Mouse (Mus musculus): ENCODE data around the gene Rps10. TPM values are rescaled to one million over a fixed set of nuclear protein-coding genes. Genes with fewer than 3 reads are reported as not detected.

Gene Rps10
- total and polyA plus RNA-seq, 2 experiments from 2014 or later: 461 to 1,717 TPM

- no peaks in the 10 kb centered on the region for H3K27me3 ChIP-seq (ENCODE audit: insufficient read depth, low read length)
- no peak overlapping the region for H3K4me3 ChIP-seq (ENCODE audit: low read depth, low read length)
- ATAC-seq (ENCODE audit: low FRiP score): no peak
- no peak for TF ChIP-seq CTCF (IDR thresholded peaks at IDR 0.05)
- DNase-seq (ENCODE audit: low spot score): no peak
- 62% methylated on average over 21 of the region's 21 CpGs for WGBS
- no peak overlapping the region for H3K9ac ChIP-seq (replicated peaks; ENCODE audit: low read length, poor library complexity, severe bottlenecking)
- H3K27ac ChIP-seq (ENCODE audit: low read depth, low read length): no peak overlapping the region
- H3K4me2 ChIP-seq (ENCODE audit: low read depth, low read length, poor library complexity, severe bottlenecking): no peak overlapping the region
- H3K4me1 ChIP-seq (ENCODE audit: insufficient read depth, low read length): peaks cover 7% of the 10 kb centered on the region
- H3K36me3 ChIP-seq (ENCODE audit: insufficient read depth, low read length): no peaks in the 10 kb centered on the region
- H3K9me3 ChIP-seq (ENCODE audit: low read length): no peaks in the 10 kb centered on the region
Measured at GRCm38 (mm10) chr17:27603522-27604234, 32.8 kb downstream of the Rps10 start.

DNA sequence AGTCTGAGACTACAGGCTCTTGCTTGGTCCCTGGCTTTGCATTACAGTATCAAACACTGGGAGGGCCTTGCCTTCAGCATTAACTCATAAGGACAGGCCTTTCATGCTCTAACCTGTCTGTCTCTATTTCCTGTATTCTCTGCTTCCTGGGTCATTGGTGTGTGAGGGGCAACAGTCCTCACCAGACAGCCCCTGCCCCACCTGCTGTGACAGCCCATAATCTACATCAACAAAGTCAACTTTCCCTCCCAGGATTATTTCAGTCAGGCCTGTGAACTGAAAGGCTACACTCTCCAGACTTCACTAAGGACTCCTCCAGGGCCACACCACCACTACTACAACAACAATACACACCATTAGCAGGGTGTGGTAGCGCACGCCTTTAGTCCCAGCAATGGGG is 33.4 kb downstream of the Rps10 start:
- Histone ChIP-seq H3K9me3 (ENCODE audit: low read length) (no peaks in the 10 kb centered on the region), H3K27ac (ENCODE audit: low read depth, low read length) (no peak overlapping the region), H3K36me3 (ENCODE audit: insufficient read depth, low read length) (no peaks in the 10 kb centered on the region), H3K9ac (replicated peaks; ENCODE audit: low read length, poor library complexity, severe bottlenecking) (no peak overlapping the region), H3K4me3 (ENCODE audit: low read depth, low read length) (no peak overlapping the region), H3K27me3 (ENCODE audit: insufficient read depth, low read length) (no peaks in the 10 kb centered on the region), H3K4me2 (ENCODE audit: low read depth, low read length, poor library complexity, severe bottlenecking) (no peak overlapping the region), H3K4me1 (ENCODE audit: insufficient read depth, low read length) (peaks cover 7% of the 10 kb centered on the region)
- 81% methylated on average over 2 of the region's 2 CpGs for WGBS
- no peak for TF ChIP-seq CTCF (IDR thresholded peaks at IDR 0.05)
- ATAC-seq (ENCODE audit: low FRiP score) (no peak), DNase-seq (ENCODE audit: low spot score) (no peak)

GRCm38 (mm10) chr17:27600869-27601268 is 35.6 kb downstream of the Rps10 start:
- no peak for ATAC-seq (ENCODE audit: low FRiP score)
- 54% methylated on average over 5 of the region's 5 CpGs for WGBS
- peaks cover 7% of the 10 kb centered on the region for H3K4me1 ChIP-seq (ENCODE audit: insufficient read depth, low read length)
- H3K27ac ChIP-seq (ENCODE audit: low read depth, low read length): no peak overlapping the region
- no peak for TF ChIP-seq CTCF (IDR thresholded peaks at IDR 0.05)
- no peak for DNase-seq (ENCODE audit: low spot score)
- H3K4me2 ChIP-seq (ENCODE audit: low read depth, low read length, poor library complexity, severe bottlenecking): no peak overlapping the region
- no peak overlapping the region for H3K4me3 ChIP-seq (ENCODE audit: low read depth, low read length)
- H3K9me3 ChIP-seq (ENCODE audit: low read length): no peaks in the 10 kb centered on the region
- H3K36me3 ChIP-seq (ENCODE audit: insufficient read depth, low read length): peaks cover 9% of the 10 kb centered on the region
- H3K27me3 ChIP-seq (ENCODE audit: insufficient read depth, low read length): no peaks in the 10 kb centered on the region
- H3K9ac ChIP-seq (replicated peaks; ENCODE audit: low read length, poor library complexity, severe bottlenecking): no peak overlapping the region

- no peaks in the 10 kb centered on the region for H3K27me3 ChIP-seq (ENCODE audit: insufficient read depth, low read length)
- DNase-seq (ENCODE audit: low spot score) (no peak), ATAC-seq (ENCODE audit: low FRiP score) (no peak)
- peaks cover 15% of the 10 kb centered on the region for H3K36me3 ChIP-seq (ENCODE audit: insufficient read depth, low read length)
- H3K4me3 ChIP-seq (ENCODE audit: low read depth, low read length): no peak overlapping the region
- H3K9me3 ChIP-seq (ENCODE audit: low read length): no peaks in the 10 kb centered on the region
- H3K4me2 ChIP-seq (ENCODE audit: low read depth, low read length, poor library complexity, severe bottlenecking): no peak overlapping the region
- H3K4me1 ChIP-seq (ENCODE audit: insufficient read depth, low read length): peaks cover 7% of the 10 kb centered on the region
- H3K9ac ChIP-seq (replicated peaks; ENCODE audit: low read length, poor library complexity, severe bottlenecking): no peak overlapping the region
- 78% methylated on average over 3 of the region's 3 CpGs for WGBS
- no peak overlapping the region for H3K27ac ChIP-seq (ENCODE audit: low read depth, low read length)
- no peak for TF ChIP-seq CTCF (IDR thresholded peaks at IDR 0.05)
Measured at GRCm38 (mm10) chr17:27600286-27600685, 36.2 kb downstream of the Rps10 start.

DNA sequence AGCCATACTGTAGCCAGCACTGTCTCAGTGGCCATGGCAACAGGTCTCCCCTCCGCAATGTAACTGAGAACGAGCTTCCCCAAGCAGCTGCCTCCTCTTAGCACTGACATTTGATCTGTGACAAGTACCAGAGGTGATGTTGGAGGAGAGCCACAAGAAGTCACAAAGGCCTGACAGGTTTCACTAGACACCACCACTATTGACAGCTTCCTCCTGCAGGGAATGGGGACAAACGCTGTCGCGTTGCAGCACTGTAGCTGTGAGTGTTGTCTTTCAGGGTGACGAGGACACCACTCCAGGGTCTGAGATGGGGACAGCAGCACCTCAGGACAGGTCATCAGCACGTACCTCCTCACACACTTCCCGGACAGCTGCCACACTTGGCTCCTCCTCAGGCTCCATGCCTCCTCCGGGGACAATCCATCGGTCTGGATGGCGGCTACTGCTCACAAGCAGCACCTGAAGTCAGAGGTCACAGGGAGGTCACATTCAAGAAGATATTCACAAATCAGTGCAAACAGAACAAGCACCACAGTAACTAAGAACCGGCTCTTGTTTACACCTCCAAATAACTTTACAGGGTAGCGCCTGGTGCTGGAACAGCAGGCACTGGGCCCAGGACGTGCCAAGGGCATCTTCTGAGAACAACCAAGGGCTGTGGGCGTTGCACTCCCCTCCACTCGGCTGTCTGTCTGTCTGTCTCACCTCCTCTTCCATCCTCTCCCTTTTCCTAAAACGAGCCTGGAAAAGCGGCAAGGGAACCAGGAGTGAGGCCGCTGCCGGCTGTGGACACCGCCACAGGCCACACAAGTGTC is 39.9 kb downstream of the Rps10 start:
- Histone ChIP-seq H3K4me2 (ENCODE audit: low read depth, low read length, poor library complexity, severe bottlenecking) (no peak overlapping the region), H3K27ac (ENCODE audit: low read depth, low read length) (no peak overlapping the region), H3K4me3 (ENCODE audit: low read depth, low read length) (no peak overlapping the region), H3K9ac (replicated peaks; ENCODE audit: low read length, poor library complexity, severe bottlenecking) (no peak overlapping the region), H3K36me3 (ENCODE audit: insufficient read depth, low read length) (peaks cover 33% of the 10 kb centered on the region), H3K9me3 (ENCODE audit: low read length) (no peaks in the 10 kb centered on the region), H3K27me3 (ENCODE audit: insufficient read depth, low read length) (no peaks in the 10 kb centered on the region), H3K4me1 (ENCODE audit: insufficient read depth, low read length) (no peaks in the 10 kb centered on the region)
- ATAC-seq (ENCODE audit: low FRiP score) (no peak), DNase-seq (ENCODE audit: low spot score) (no peak)
- TF ChIP-seq CTCF (IDR thresholded peaks at IDR 0.05): no peak
- 85% methylated on average over 21 of the region's 21 CpGs for WGBS

Measured in midbrain, postnatal 0 days (tissue).